Mouse (Mus musculus): ENCODE measurements around the gene Ppfia3.

DNA sequence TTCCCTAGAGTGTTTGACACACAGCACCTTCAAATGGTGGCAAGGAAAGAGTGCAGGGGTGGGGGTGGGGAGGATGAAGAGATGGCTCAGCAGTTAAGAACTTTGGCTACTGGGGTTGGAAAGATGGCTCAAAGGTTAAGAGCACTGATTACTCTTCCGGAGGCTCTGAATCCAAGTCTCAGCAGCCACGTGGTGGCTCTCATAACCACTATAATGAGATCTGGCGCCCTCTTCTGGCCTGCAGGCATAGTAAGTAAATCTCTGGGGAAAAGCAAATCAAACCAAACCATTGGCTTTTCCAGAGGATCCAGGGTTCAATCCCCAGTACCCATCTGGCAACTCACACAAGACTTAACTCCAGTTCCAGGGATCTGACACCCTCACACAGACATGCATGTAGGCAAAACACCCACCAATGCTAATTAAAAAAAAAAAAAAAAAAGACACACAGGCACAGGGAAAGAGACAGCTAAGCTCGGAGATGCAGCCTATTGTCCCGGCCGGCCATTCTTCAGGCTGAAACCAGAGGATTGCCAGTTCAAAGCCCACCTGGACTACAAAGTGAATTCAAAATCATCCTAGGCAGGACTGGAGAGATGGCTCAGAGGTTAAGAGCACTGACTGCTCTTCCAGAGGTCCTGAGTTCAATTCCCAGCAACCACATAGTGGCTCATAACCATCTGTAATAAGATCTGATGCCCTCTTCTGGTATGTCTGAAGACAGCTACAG, 36.9 kb upstream of the Ppfia3 start:
- TF ChIP-seq CTCF (IDR thresholded peaks at IDR 0.05; ENCODE audit: low read depth, low read length), result peak; percentile 63
- no peak for TF ChIP-seq EP300 (IDR thresholded peaks at IDR 0.05; ENCODE audit: insufficient read depth, low read depth, low read length)
